Mouse (Mus musculus): Measurements from ENCODE around the gene Lhx3.

Lhx3 gene

DNA sequence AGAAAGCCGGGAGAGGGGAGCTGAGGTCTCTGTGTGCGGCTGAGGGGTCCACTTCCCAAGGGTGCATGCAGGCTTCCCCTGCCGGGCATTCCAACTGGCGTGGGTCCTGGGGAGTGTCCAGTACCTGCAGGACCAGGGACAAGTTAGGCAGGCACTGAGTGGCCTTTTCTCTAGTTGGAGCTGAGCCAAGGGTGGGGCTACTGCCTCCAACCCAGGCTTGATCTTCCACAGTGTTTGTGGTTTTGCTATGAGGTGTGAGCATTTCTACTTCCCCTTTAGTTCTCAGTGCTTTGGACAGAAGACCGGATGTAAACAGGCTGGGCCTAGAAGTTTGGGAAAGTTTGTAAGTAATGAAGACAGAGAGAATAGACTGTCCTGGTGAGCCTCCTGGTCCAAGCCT is 19.6 kb downstream of the Lhx3 start:
- Histone ChIP-seq H3K36me3 (ENCODE audit: insufficient read depth, low read length) (no peaks in the 10 kb centered on the region), H3K4me1 (replicated peaks; ENCODE audit: low read depth, low read length) (peaks cover 28% of the 10 kb centered on the region), H3K4me3 (replicated peaks; ENCODE audit: low read length) (no peak overlapping the region), H3K9me3 (ENCODE audit: low read length) (peaks cover 6% of the 10 kb centered on the region; the same call in 1 of the 2 replicates), H3K27me3 (ENCODE audit: insufficient read depth, low read length) (peaks cover 21% of the 10 kb centered on the region)
- TF ChIP-seq POU5F1 (IDR thresholded peaks at IDR 0.05; ENCODE audit: borderline replicate concordance, low read length) = no peak
- TF ChIP-seq CTCF (conservative IDR thresholded peaks at IDR 0.05; ENCODE audit: low read length) = no peak
- no peak for TF ChIP-seq NANOG (IDR thresholded peaks at IDR 0.05; ENCODE audit: borderline replicate concordance, low read length)

DNA sequence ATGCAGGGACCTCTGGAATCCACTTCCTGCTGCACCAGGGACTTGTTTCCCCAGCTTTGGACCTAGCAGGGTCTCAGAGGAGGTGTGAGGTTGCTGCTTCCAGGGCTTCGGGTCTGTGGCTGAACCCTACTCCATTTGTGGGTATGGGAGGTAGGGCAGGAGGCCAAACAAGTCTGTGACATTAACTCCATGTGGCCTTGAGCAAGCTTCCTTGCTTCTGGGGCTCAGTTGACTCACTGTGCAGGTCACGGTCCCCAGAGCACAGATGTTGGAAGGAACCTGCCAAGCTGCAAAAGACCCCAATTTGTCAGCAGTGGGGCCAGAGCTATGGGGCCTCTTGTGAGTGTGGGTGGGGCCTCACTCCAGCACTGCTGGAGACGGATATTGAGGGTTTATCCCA is 23.7 kb downstream of the Lhx3 start:
- Histone ChIP-seq H3K36me3 (ENCODE audit: insufficient read depth, low read length) (no peaks in the 10 kb centered on the region), H3K27me3 (ENCODE audit: insufficient read depth, low read length) (peaks cover 6% of the 10 kb centered on the region)
- no peak for TF ChIP-seq POU5F1 (IDR thresholded peaks at IDR 0.05; ENCODE audit: borderline replicate concordance, low read length)
- no peak for TF ChIP-seq CTCF (conservative IDR thresholded peaks at IDR 0.05; ENCODE audit: low read length)
- no peak for TF ChIP-seq NANOG (IDR thresholded peaks at IDR 0.05; ENCODE audit: borderline replicate concordance, low read length)

DNA sequence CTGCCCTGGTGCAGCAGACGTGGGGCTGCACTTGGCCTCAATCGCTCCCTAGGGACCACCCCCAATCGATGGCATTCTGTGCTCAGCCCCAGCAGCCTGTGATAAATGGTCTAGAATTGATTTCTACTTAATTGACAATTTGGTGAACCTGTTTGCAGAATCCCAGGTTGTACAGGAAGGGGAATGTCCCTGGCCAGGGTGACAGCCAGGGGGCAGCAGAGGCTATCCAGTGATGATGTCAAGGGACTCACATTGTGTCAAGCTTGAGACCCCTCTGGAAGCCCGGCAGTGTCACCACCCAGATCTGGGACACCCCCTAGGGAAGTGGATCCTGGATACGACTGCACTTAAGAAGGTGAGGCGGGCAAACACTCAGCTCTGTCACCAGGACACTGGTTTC is 25.4 kb downstream of the Lhx3 start:
- Histone ChIP-seq H3K36me3 (ENCODE audit: insufficient read depth, low read length) (no peaks in the 10 kb centered on the region), H3K4me1 (replicated peaks; ENCODE audit: low read depth, low read length) (peaks cover 31% of the 10 kb centered on the region), H3K9me3 (ENCODE audit: low read length) (peaks cover 6% of the 10 kb centered on the region; the same call in 1 of the 2 replicates), H3K4me3 (replicated peaks; ENCODE audit: low read length) (no peak overlapping the region), H3K27me3 (ENCODE audit: insufficient read depth, low read length) (peaks cover 6% of the 10 kb centered on the region)
- TF ChIP-seq NANOG (IDR thresholded peaks at IDR 0.05; ENCODE audit: borderline replicate concordance, low read length) (no peak), CTCF (conservative IDR thresholded peaks at IDR 0.05; ENCODE audit: low read length) (peak; percentile 63)

More for the DNA sequence above, 23.7 kb downstream of the Lhx3 start:
- Histone ChIP-seq H3K9me3 (ENCODE audit: low read length) (peaks cover 6% of the 10 kb centered on the region; the same call in 1 of the 2 replicates), H3K4me3 (replicated peaks; ENCODE audit: low read length) (no peak overlapping the region), H3K4me1 (replicated peaks; ENCODE audit: low read depth, low read length) (peaks cover 23% of the 10 kb centered on the region)

DNA sequence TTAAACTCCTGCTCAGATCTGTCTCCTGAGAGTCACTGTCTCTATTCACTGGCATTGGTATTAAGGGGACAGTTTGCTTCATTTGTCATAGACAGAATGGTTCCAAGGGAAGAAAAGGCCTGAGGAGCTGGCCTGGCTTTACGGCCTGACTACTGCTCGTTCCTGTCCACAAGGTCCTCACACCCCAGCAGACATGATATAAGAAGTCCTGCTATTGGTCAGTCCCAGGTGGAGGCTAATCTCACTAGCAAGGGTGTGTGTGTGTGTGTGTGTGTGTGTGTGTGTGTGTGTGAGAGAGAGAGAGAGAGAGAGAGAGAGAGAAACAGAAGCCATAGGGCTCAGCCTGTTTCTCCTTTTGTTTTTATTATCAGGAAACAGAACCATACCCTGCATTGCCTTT is 30.9 kb downstream of the Lhx3 start:
- Histone ChIP-seq H3K36me3 (ENCODE audit: insufficient read depth, low read length) (no peaks in the 10 kb centered on the region), H3K4me1 (replicated peaks; ENCODE audit: low read depth, low read length) (peaks cover 20% of the 10 kb centered on the region), H3K27me3 (ENCODE audit: insufficient read depth, low read length) (0 out of 2 replicates have a peak, but pooled peaks cover 4% of the 10 kb centered on the region), H3K4me3 (replicated peaks; ENCODE audit: low read length) (no peak overlapping the region), H3K9me3 (ENCODE audit: low read length) (no peaks in the 10 kb centered on the region)
- TF ChIP-seq CTCF (conservative IDR thresholded peaks at IDR 0.05; ENCODE audit: low read length) (no peak), POU5F1 (IDR thresholded peaks at IDR 0.05; ENCODE audit: borderline replicate concordance, low read length) (no peak), NANOG (IDR thresholded peaks at IDR 0.05; ENCODE audit: borderline replicate concordance, low read length) (no peak)

DNA sequence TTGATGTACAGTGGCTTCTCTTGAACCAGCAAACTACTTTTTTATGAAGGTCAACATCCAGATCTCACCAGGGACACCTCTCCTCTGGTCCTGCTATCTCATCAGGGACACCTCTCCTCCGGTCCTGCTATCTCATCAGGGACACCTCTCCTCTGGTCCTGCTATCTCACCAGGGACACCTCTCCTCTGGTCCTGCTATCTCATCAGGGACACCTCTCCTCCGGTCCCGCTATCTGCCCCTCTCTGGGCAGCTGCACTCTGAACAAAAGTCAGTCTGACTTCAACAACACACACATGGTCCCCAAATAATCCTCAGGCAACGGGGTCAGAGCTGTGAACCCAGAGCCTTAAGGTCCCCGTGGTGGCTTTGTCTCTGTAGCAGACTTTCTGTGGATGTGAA is 31.4 kb downstream of the Lhx3 start:
- Histone ChIP-seq H3K9me3 (ENCODE audit: low read length) (no peaks in the 10 kb centered on the region), H3K4me3 (replicated peaks; ENCODE audit: low read length) (no peak overlapping the region), H3K27me3 (ENCODE audit: insufficient read depth, low read length) (0 out of 2 replicates have a peak, but pooled peaks cover 4% of the 10 kb centered on the region), H3K4me1 (replicated peaks; ENCODE audit: low read depth, low read length) (peaks cover 24% of the 10 kb centered on the region), H3K36me3 (ENCODE audit: insufficient read depth, low read length) (no peaks in the 10 kb centered on the region)
- TF ChIP-seq POU5F1 (IDR thresholded peaks at IDR 0.05; ENCODE audit: borderline replicate concordance, low read length) (no peak), CTCF (conservative IDR thresholded peaks at IDR 0.05; ENCODE audit: low read length) (no peak), NANOG (IDR thresholded peaks at IDR 0.05; ENCODE audit: borderline replicate concordance, low read length) (no peak)

DNA sequence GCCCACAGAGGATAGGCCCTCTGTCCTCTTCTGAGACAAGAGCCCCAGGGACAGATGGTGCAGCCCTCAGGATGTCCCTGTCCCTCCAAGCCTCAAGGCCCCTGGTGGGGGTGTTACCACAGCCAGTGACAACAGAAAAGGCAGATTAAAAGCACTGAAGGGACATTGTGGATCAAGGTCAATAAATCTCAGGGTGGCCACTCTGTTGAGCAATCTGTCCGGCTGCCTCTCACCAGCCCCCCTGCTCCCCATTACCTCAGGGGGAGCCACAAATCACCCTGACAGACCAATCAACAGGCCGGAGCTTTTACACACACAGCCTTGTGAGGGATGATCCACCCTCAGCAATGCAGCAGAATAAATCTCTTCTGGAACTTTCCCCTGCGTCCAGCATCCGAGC is 32.9 kb downstream of the Lhx3 start:
- Histone ChIP-seq H3K4me1 (replicated peaks; ENCODE audit: low read depth, low read length) (peaks cover 38% of the 10 kb centered on the region), H3K36me3 (ENCODE audit: insufficient read depth, low read length) (no peaks in the 10 kb centered on the region), H3K27me3 (ENCODE audit: insufficient read depth, low read length) (0 out of 2 replicates have a peak, but pooled peaks cover 4% of the 10 kb centered on the region), H3K9me3 (ENCODE audit: low read length) (no peaks in the 10 kb centered on the region), H3K4me3 (replicated peaks; ENCODE audit: low read length) (no peak overlapping the region)
- TF ChIP-seq NANOG (IDR thresholded peaks at IDR 0.05; ENCODE audit: borderline replicate concordance, low read length) (no peak), POU5F1 (IDR thresholded peaks at IDR 0.05; ENCODE audit: borderline replicate concordance, low read length) (no peak), CTCF (conservative IDR thresholded peaks at IDR 0.05; ENCODE audit: low read length) (no peak)

DNA sequence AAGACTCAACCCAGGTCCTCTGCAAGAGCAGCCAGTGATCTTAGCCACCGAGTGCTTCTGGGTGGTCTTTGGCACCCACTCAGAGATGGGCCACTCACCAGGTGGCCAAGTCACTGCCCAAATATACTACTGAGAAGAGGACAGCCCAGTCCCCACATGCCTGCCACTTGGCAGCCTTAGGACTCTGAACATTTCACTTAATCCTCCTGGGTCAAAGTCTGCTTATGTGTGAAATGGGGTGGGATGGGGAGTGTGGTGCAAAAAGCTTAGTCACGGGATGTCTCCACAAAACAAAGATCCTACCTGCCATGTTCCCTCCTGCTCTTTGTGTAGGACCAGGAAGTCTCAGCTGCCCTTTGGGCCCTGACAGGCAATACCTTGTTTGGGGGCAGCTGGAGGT is 35.9 kb downstream of the Lhx3 start:
- no peak overlapping the region for H3K4me3 ChIP-seq (replicated peaks; ENCODE audit: low read length)
- TF ChIP-seq NANOG (IDR thresholded peaks at IDR 0.05; ENCODE audit: borderline replicate concordance, low read length) (no peak), CTCF (conservative IDR thresholded peaks at IDR 0.05; ENCODE audit: low read length) (no peak), POU5F1 (IDR thresholded peaks at IDR 0.05; ENCODE audit: borderline replicate concordance, low read length) (no peak)
- H3K27me3 ChIP-seq (ENCODE audit: insufficient read depth, low read length) = 0 out of 2 replicates have a peak, but pooled peaks cover 4% of the 10 kb centered on the region

DNA sequence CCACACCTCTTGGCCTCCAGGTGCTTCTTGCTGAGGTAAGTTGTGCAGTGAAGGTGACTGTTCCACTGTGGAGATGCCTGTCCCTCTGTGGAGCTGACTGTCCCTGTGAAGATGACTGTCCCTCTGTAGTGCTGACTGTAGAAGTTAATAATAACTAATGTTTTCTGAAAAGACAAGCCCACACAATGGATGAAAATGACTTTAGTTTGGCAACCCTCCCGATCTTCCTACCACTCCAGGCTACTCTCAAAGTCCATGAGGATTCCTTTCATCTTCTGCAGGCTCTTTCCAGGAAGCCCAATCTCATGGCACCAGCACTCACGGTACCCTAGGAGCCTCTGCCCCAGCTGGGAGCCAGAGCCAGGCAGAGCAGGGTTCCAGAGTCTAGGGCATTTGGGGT is 37.7 kb downstream of the Lhx3 start:
- TF ChIP-seq POU5F1 (IDR thresholded peaks at IDR 0.05; ENCODE audit: borderline replicate concordance, low read length) (no peak), NANOG (IDR thresholded peaks at IDR 0.05; ENCODE audit: borderline replicate concordance, low read length) (no peak), CTCF (conservative IDR thresholded peaks at IDR 0.05; ENCODE audit: low read length) (no peak)
- Histone ChIP-seq H3K9me3 (ENCODE audit: low read length) (no peaks in the 10 kb centered on the region), H3K4me3 (replicated peaks; ENCODE audit: low read length) (no peak overlapping the region)

More for the DNA sequence above, 35.9 kb downstream of the Lhx3 start:
- peaks cover 35% of the 10 kb centered on the region for H3K4me1 ChIP-seq (replicated peaks; ENCODE audit: low read depth, low read length)
- H3K9me3 ChIP-seq (ENCODE audit: low read length) = no peaks in the 10 kb centered on the region
- no peaks in the 10 kb centered on the region for H3K36me3 ChIP-seq (ENCODE audit: insufficient read depth, low read length)

More for the DNA sequence above, 37.7 kb downstream of the Lhx3 start:
- Histone ChIP-seq H3K36me3 (ENCODE audit: insufficient read depth, low read length) (no peaks in the 10 kb centered on the region), H3K27me3 (ENCODE audit: insufficient read depth, low read length) (0 out of 2 replicates have a peak, but pooled peaks cover 3% of the 10 kb centered on the region), H3K4me1 (replicated peaks; ENCODE audit: low read depth, low read length) (peaks cover 31% of the 10 kb centered on the region)

Measured in E14TG2a.4 (cell line).